Mouse (Mus musculus) stomach, postnatal 0 days (tissue): ENCODE measurements around the gene Vwc2.

ENCODE experiments used
- CTCF ChIP-seq: IDR thresholded peaks from 2 replicates; pipeline ENCODE4 v1.5.1; 2016; ENCODE audit warnings: antibody characterized with exemption, low read depth, mild to moderate bottlenecking, moderate library complexity
- EP300 ChIP-seq: optimal IDR thresholded peaks from 2 replicates; pipeline ENCODE3; 2016; ENCODE audit warnings: antibody characterized with exemption

DNA sequence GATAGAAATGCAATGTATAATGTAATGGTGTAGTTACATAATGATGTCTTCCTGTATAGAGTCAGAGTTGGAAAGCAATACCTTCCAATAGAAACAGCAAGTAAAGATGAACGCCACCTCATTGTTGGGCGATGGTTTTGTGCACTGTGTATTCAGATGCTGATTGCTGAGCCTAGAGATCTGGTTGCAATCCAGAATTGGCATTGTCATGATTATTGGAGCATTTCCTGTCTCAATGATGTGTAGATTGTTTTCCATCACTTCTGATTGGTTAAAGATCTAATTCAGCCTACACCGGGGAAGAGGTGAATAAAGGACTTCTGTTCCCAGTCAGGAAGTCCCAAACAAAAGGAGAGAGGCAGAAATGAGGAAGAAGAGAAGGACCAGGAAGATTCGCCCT is 15.7 kb upstream of the Vwc2 start:
- TF ChIP-seq CTCF (no peak), EP300 (no peak)
